Mouse (Mus musculus) midbrain, embryonic 12.5 days (tissue): ENCODE measurements at regions not wholly inside any gene's neighbourhood (a gene's known extent, or its start where the extent isn't known, plus 50 kb on each side); places are given as distances from the start of the nearest gene placed in this dataset.

Experiments
- ATAC-seq: fragments of 200-750 bp; cut with Nextera tagmentation; 2 replicates; pipeline ENCODE4 v1.8.0; 2017; ENCODE audit warnings: low read depth, moderate TSS enrichment, moderate library complexity; ENCODE audit not compliant: low FRiP score
- H3K27ac ChIP-seq: fragments of 300-500 bp; sonication (generic); replicated peaks from 2 replicates; pipeline ENCODE4 v1.5.1; 2016; ENCODE audit warnings: mild to moderate bottlenecking
- H3K27me3 ChIP-seq: fragments of 300-500 bp; sonication (generic); 2 replicates; pipeline ENCODE4 v1.6.1; 2016; ENCODE audit warnings: mild to moderate bottlenecking
- H3K36me3 ChIP-seq: fragments of 300-500 bp; sonication (generic); 2 replicates; pipeline ENCODE4 v1.6.1; 2016
- H3K4me1 ChIP-seq: fragments of 300-500 bp; sonication (generic); 2 replicates; pipeline ENCODE4 v1.6.1; 2016
- H3K4me2 ChIP-seq: fragments of 300-500 bp; sonication (generic); replicated peaks from 2 replicates; pipeline ENCODE4 v1.6.1; 2016; ENCODE audit warnings: mild to moderate bottlenecking, moderate library complexity
- H3K4me3 ChIP-seq: fragments of 300-500 bp; sonication (generic); 2 replicates; pipeline ENCODE4 v1.5.1; 2016; ENCODE audit warnings: mild to moderate bottlenecking
- H3K9ac ChIP-seq: fragments of 300-500 bp; sonication (generic); replicated peaks from 2 replicates; pipeline ENCODE4 v1.6.1; 2016; ENCODE audit warnings: mild to moderate bottlenecking, moderate library complexity
- H3K9me3 ChIP-seq: fragments of 300-500 bp; sonication (generic); 2 replicates; pipeline ENCODE4 v1.6.1; 2016; ENCODE audit warnings: mild to moderate bottlenecking
- WGBS: fragments of 180-500 bp; shearing (Covaris S2); methylation state at CpG from one replicate; pipeline ENCODE4 v1.1.7; 2016; 5-methylcytosine and 5-hydroxymethylcytosine counted together

DNA sequence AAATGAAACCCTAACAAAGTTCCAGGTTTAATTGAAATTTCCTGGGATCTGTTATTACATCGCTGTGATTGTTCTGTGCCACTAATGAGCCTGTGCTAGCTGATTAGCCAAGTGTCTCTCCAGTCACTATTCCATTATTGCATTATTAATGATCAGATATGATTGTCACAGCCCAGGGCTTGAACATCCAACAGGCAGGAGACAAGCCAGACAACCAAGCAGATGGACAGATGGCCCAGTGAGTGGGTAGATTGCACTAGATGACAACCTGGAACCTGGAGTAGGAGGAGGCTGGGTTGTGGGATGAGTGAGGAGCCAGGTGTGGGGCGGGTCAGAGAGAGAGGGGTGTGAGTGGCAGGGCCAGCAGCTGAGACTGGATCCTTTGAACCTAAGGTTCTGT, 161.6 kb downstream of the Trim29 start:
- H3K9ac ChIP-seq = no peak overlapping the region
- no peak for ATAC-seq
- H3K27ac ChIP-seq = no peak overlapping the region
- no peak overlapping the region for H3K4me3 ChIP-seq
- peaks cover under 1% of the 10 kb centered on the region; the same call in 1 of the 2 replicates for H3K4me1 ChIP-seq
- H3K9me3 ChIP-seq = no peaks in the 10 kb centered on the region
- 71% methylated on average over 2 of the region's 2 CpGs for WGBS
- no peaks in the 10 kb centered on the region for H3K36me3 ChIP-seq
- H3K4me2 ChIP-seq = no peak overlapping the region
- no peaks in the 10 kb centered on the region for H3K27me3 ChIP-seq

DNA sequence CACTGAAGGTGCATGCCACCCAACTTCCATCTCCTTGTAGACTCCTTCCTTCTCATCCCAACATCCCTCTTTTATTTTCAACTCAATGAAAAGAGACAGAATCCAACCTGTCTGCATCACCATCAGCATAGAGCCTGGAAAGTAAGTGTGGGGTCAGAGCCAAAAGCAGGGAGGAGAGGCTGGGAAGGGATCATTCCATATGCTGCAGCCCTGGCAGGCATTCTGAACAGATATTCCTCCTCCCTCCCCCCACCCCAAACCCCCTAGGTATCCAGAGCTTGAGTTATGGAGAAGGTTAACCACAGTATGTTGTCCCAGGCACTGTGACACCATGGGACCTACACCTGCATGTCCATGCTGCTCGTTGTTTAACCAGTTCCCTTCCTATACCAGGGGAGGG, 162.5 kb downstream of the Trim29 start:
- no peak for ATAC-seq
- H3K4me2 ChIP-seq = no peak overlapping the region

DNA sequence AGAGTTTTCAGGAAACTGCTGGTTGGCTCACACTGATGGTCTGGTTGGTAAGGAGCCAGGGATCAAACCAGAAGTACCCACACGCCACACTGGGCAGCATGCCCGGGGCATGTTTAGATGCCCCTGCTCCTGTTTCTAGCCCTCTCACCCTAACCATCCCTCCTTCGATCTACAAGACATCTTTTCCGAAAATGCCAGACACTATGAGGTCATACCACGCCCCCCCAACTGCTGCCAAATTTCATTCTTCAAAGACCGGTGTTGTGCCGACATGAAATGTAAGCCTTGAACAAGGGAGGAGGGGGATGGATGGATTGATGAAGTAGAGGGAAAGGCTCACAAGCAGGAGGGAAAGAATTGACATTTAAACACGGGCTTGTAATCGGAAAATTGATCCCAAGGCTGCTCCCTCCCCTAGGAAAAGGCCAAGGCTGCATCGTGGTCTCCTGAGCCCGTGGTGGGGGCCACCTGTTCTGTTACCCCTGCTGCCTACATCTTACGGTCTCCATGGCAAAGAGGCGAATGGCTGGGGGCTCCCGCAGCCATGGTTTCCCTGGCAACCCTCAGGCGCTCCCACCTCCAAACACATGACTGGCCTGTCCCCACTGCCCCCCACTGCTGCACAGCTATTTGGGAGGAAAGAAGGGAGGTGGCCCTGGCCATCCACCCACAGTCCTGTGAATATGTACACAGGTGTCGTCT, 163.1 kb downstream of the Trim29 start:
- H3K27me3 ChIP-seq = no peaks in the 10 kb centered on the region
- H3K9ac ChIP-seq = no peak overlapping the region
- H3K9me3 ChIP-seq = no peaks in the 10 kb centered on the region
- H3K4me1 ChIP-seq = no peaks in the 10 kb centered on the region; the same call in 1 of the 2 replicates
- no peak for ATAC-seq
- no peaks in the 10 kb centered on the region for H3K36me3 ChIP-seq
- no peak overlapping the region for H3K27ac ChIP-seq
- no peak overlapping the region for H3K4me2 ChIP-seq
- 59% methylated on average over 16 of the region's 16 CpGs for WGBS
- no peak overlapping the region for H3K4me3 ChIP-seq

More for the DNA sequence above, 162.5 kb downstream of the Trim29 start:
- no peaks in the 10 kb centered on the region; the same call in 1 of the 2 replicates for H3K4me1 ChIP-seq
- no peak overlapping the region for H3K4me3 ChIP-seq
- no peak overlapping the region for H3K9ac ChIP-seq
- H3K9me3 ChIP-seq = no peaks in the 10 kb centered on the region
- H3K27ac ChIP-seq = no peak overlapping the region
- no peaks in the 10 kb centered on the region for H3K27me3 ChIP-seq
- H3K36me3 ChIP-seq = no peaks in the 10 kb centered on the region
- 95% methylated on average over 1 of the region's 1 CpGs for whole genome bisulfite sequencing

DNA sequence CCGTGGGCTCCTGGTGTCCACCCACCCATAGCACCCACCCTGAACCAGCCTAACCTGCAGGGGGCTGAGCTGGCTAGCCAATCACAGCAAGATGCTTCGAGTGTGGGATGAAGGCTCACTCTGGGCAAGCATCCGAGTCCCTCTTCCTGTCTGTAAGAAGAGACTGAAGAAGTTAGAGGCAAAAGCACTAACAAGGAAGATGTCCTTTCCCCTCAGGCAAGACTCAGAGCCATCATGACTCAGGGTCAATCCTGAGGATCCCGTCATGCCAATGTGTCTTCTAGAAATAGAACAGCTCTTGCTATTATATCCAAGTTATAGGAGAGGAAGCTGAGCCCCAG, 163.6 kb downstream of the Trim29 start:
- 59% methylated on average over 4 of the region's 4 CpGs for WGBS
- Histone ChIP-seq H3K27ac (no peak overlapping the region), H3K9me3 (no peaks in the 10 kb centered on the region), H3K27me3 (no peaks in the 10 kb centered on the region), H3K4me1 (no peaks in the 10 kb centered on the region; the same call in 1 of the 2 replicates), H3K9ac (no peak overlapping the region), H3K4me2 (no peak overlapping the region), H3K4me3 (no peak overlapping the region), H3K36me3 (no peaks in the 10 kb centered on the region)
- no peak for ATAC-seq

DNA sequence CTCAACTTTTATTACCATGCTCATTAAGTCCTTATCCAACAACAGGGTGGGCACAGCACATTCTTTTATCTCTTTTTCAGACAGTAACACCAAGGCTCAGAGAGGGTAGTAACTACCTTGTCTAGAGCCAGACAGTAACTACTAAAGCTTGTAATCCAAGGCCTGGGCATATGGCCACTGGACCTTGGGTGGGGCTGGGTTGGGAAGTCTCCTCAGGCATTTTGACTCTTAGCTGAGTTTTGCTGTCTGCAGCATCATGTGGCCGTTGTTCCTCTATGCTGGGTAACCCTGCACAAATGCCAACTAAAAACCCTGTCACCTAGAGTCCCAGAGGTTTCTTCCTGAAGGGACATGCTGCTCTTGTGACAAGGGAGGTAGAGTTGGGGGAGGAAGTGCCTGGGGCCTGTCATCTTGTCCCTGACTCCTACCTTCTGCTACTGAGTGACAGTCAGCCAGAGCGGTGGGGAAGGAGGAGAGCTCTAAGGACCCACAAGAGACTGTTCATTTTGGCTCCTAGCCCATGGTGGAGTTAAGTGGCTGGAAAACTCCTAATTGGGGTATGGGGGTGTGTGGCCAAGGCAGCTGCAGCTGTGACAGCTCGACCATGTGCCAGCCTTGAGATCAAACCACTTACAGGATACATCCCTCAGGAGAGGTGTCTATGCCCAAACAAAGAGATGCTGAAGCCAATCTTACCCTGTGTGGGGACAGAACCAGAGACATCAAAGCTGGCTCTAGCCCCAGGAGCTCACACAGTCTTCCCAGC, 170.4 kb downstream of the Trim29 start:
- ATAC-seq = no peak
- no peak overlapping the region for H3K9ac ChIP-seq
- H3K4me1 ChIP-seq = no peaks in the 10 kb centered on the region
- no peaks in the 10 kb centered on the region for H3K36me3 ChIP-seq
- WGBS = 78% methylated on average over 3 of the region's 3 CpGs
- H3K27me3 ChIP-seq = no peaks in the 10 kb centered on the region; the same call in 1 of the 2 replicates
- no peak overlapping the region for H3K4me2 ChIP-seq
- no peak overlapping the region for H3K4me3 ChIP-seq
- no peak overlapping the region for H3K27ac ChIP-seq
- H3K9me3 ChIP-seq = 0 out of 2 replicates have a peak, but pooled peaks cover 3% of the 10 kb centered on the region

DNA sequence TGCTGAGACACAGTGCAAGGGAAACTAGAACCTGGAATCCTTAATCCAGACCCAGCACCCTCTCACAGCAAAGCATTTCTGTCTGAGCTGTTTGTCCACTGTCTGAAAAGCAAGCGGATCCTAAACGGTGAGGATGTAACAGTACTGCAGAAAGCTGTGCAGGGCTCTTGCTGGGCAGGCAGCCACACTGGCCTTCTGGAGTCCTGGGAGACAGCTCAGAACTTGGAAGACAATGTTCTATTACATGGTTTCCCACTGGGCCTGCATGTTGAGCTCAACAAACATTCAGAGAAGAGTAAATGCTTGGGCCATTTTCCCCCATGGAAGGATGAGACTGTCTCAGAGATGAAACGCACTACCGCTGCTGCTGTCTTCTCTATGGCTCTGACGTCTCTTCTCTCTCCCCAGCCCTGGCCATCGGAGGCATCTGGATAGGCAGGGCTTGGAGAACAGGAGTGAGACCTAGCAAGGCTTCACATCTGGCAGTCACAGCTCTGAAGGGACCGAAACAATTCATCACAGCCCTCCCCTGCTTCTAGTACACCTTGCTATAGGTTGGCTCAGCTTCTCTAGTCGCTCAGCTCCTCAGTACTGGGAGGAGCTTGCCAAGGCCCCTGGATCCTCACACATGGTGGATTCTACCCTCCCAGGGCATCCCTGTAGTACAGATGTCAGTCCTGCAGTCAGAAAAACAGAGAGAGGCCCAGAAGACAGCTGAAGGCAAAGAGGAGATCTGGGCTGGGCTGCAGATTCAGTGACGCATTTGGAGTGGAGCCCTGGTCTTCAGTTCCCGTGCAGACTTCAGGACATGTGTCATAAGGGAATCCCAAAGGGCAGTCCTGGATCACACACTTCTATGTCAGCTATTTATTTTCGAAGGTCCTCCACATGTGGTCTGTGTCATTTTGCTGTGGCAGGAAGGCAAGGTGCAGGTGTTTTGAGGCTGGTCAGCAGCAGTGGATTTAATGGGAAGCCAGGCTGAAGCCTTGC, 171.7 kb downstream of the Trim29 start:
- no peak overlapping the region for H3K9ac ChIP-seq
- no peaks in the 10 kb centered on the region for H3K4me1 ChIP-seq
- no peak overlapping the region for H3K27ac ChIP-seq
- H3K4me2 ChIP-seq = no peak overlapping the region
- H3K36me3 ChIP-seq = no peaks in the 10 kb centered on the region
- H3K27me3 ChIP-seq = no peaks in the 10 kb centered on the region; the same call in 1 of the 2 replicates
- H3K4me3 ChIP-seq = no peak overlapping the region
- H3K9me3 ChIP-seq = 0 out of 2 replicates have a peak, but pooled peaks cover 3% of the 10 kb centered on the region
- WGBS = 85% methylated on average over 11 of the region's 11 CpGs
- no peak for ATAC-seq

DNA sequence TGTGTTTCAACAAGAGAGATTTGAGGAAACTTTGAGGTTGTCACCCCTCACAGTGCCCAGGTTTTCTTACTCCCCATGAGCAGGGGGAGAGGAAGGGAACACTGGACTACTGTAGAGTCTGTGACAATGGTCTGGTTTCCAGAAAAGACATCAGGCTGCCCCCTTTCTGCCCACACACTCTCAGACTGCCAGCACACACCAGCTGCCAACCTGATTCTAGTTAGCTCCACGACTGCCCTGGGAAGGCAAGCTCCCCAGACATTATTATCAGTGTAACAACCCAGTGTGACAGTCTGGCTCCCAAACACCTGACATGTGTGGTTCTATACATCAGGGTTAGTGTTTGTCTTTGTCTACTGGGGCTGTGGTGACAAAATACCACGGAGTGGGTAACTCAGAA, 172.5 kb downstream of the Trim29 start:
- H3K27me3 ChIP-seq = no peaks in the 10 kb centered on the region; the same call in 1 of the 2 replicates
- H3K4me1 ChIP-seq = no peaks in the 10 kb centered on the region
- H3K9ac ChIP-seq = no peak overlapping the region
- H3K9me3 ChIP-seq = 0 out of 2 replicates have a peak, but pooled peaks cover 3% of the 10 kb centered on the region
- no peak overlapping the region for H3K27ac ChIP-seq
- no peaks in the 10 kb centered on the region for H3K36me3 ChIP-seq
- H3K4me2 ChIP-seq = no peak overlapping the region
- no peak overlapping the region for H3K4me3 ChIP-seq
- WGBS = 82% methylated on average over 2 of the region's 2 CpGs
- no peak for ATAC-seq

DNA sequence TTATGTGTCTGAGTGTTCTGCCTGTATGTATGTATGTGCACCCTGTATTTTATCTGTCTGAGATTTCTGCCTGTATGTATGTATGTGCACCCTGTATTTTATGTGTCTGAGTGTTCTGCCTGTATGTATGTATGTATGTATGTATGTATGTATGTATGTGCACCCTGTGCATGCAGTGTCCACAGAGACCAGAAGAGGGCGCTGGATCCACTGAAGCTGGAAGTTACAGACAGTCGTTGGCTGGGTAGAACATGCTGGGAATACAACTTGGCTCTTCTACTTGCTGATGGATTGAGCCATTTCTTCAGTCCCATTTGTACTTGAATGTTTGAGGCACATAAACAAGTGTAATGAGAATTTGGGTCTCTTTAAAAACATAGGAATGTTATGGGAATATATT, 173.3 kb downstream of the Trim29 start:
- H3K4me2 ChIP-seq = no peak overlapping the region
- H3K27ac ChIP-seq = no peak overlapping the region
- no peaks in the 10 kb centered on the region for H3K4me1 ChIP-seq
- WGBS = 84% methylated on average over 2 of the region's 2 CpGs
- H3K4me3 ChIP-seq = no peak overlapping the region
- no peak for ATAC-seq
- 0 out of 2 replicates have a peak, but pooled peaks cover 3% of the 10 kb centered on the region for H3K9me3 ChIP-seq
- no peaks in the 10 kb centered on the region for H3K36me3 ChIP-seq
- no peak overlapping the region for H3K9ac ChIP-seq
- H3K27me3 ChIP-seq = no peaks in the 10 kb centered on the region; the same call in 1 of the 2 replicates

DNA sequence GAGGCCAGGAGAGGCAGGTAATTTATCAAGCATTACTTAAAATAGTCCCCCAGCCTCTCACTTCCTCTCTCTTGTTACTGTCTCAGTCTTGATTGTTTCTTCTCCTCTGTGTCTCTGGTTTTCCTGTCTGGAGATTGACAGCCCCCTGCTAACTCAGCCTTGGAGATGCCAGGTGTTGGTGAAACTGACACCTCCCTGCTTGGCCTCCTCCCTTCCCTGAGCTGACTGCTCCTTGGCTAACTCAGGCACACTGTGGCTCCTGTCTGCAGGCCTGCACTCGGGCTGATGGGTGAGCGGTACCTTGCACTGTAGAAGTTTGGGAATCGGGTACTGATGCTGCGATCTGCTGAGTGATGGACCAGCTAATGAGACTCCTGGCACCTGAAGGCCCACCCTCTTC, 176.1 kb downstream of the Trim29 start:
- no peak overlapping the region for H3K9ac ChIP-seq
- no peak for ATAC-seq
- no peaks in the 10 kb centered on the region; the same call in 1 of the 2 replicates for H3K27me3 ChIP-seq
- H3K36me3 ChIP-seq = no peaks in the 10 kb centered on the region
- 83% methylated on average over 4 of the region's 4 CpGs for WGBS
- H3K27ac ChIP-seq = no peak overlapping the region
- H3K9me3 ChIP-seq = 0 out of 2 replicates have a peak, but pooled peaks cover 3% of the 10 kb centered on the region
- H3K4me3 ChIP-seq = no peak overlapping the region
- no peaks in the 10 kb centered on the region for H3K4me1 ChIP-seq
- no peak overlapping the region for H3K4me2 ChIP-seq

DNA sequence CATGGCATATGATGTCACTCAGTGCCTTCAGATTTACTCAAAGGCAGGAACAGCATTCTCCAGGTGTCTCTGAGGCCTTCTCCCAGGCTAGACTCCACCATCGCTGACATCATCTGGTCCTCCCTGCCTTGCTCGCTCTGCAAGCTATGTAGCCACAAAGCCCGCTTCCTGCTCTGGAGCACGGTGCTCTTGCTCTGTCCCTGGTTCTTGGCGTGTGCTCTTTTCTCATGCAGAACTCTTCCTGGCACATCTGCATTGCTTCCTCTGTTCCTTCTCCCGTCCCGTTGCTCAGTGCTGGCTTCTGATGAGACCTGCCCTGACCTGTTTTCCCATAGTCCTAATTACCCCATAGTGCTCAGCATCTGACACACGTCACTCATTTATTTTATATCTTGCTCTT, 178.6 kb downstream of the Trim29 start:
- Histone ChIP-seq H3K36me3 (no peaks in the 10 kb centered on the region), H3K4me3 (no peak overlapping the region), H3K27ac (no peak overlapping the region; the same call in 1 of the 2 replicates), H3K27me3 (no peaks in the 10 kb centered on the region), H3K9ac (no peak overlapping the region), H3K9me3 (no peaks in the 10 kb centered on the region), H3K4me2 (no peak overlapping the region), H3K4me1 (no peaks in the 10 kb centered on the region)
- ATAC-seq = no peak
- 75% methylated on average over 8 of the region's 8 CpGs for WGBS

DNA sequence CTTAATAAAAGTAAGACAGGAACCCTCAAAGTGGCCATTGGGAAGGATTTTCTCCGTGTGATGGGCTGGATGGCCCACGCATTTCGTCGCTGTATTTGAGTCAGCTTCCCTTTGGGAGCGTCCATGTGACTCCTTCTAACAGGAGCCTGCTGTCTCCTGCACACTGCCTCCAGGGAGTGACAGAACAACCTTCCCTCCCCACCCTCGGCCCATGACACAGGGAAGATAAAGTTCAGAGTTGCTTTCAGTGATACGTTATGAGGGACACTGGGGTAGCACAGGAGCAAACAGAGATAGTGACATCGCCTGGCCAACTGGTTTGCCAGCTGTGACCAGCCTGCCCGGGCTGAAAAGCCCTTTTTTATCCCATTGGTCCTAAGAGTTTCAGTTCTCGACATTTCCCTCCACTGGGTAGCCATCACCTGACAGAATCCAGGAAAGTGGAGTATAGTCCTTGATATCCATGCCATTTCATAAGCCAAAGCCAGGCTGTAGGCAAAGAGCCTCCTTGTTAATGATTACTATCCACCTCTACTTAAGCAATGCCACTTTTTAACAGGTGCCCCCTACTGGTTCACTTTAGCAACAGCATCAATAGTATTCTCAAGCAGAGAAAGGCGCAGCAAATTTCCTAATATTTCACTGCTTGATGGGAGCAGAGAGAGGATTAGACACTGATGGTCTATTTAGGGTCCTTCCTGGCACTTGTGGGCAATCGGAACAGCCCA, 180.5 kb downstream of the Trim29 start:
- no peak overlapping the region for H3K4me2 ChIP-seq
- no peak overlapping the region for H3K9ac ChIP-seq
- no peaks in the 10 kb centered on the region for H3K9me3 ChIP-seq
- 75% methylated on average over 12 of the region's 12 CpGs for WGBS
- H3K4me1 ChIP-seq = no peaks in the 10 kb centered on the region
- H3K27me3 ChIP-seq = no peaks in the 10 kb centered on the region
- no peak overlapping the region for H3K4me3 ChIP-seq
- no peaks in the 10 kb centered on the region for H3K36me3 ChIP-seq
- no peak overlapping the region for H3K27ac ChIP-seq
- ATAC-seq = no peak
